Mouse (Mus musculus) gastrocnemius, postnatal 14 days (tissue): ENCODE measurements at regions not wholly inside any gene's neighbourhood (a gene's known extent, or its start where the extent isn't known, plus 50 kb on each side); places are given as distances from the start of the nearest gene placed in this dataset.

Experiments used
- DNase-seq: peaks from one replicate; pipeline ENCODE4 v3.0.0; 2021; ENCODE audit warnings: mixed read lengths
- intact Hi-C: fragments of 180-260 bp; cut with DNase I; formaldehyde crosslinking; loops from one replicate; pipeline ENCODE4 v1.15.1; 2025; ENCODE audit warnings: low total_unique reads

DNA sequence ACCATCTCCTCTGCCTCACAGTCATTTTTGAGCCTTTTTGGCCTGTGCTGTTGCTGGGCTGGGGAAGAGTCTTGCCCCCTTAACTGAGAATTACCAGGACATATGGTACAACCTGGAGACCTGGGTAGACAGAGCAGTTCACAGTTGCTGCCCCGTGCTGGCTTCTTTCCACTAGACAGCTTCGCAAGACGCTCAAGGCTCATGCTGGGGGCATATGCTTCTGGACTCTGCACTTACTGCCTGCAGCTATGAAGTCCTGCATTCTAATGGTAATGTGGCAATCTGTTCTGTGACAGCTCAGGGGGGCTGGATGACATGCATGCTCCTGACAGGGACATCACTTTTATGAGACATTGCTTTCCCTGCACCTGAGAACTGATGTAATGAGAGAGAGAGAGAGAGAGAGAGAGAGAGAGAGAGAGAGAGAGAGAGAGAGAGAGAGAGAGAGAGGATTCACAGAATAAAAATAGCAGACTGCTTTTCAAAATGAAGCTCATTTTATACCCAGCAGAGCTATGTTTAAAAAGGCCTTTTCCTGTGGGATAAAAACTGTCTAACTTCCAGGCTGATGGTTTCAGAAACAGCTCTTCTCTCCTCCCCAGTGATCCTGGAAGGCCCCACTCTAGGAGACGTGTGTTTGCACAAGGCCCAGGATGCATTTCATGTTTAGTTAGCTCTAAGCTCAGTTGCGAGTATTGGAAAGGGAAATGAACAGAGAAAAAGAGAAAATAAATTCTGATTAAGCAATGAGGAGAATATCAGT lies 405.5 kb downstream of the Sox11 start:
- no peak for DNase-seq
- intact Hi-C loops = no loop called here

DNA sequence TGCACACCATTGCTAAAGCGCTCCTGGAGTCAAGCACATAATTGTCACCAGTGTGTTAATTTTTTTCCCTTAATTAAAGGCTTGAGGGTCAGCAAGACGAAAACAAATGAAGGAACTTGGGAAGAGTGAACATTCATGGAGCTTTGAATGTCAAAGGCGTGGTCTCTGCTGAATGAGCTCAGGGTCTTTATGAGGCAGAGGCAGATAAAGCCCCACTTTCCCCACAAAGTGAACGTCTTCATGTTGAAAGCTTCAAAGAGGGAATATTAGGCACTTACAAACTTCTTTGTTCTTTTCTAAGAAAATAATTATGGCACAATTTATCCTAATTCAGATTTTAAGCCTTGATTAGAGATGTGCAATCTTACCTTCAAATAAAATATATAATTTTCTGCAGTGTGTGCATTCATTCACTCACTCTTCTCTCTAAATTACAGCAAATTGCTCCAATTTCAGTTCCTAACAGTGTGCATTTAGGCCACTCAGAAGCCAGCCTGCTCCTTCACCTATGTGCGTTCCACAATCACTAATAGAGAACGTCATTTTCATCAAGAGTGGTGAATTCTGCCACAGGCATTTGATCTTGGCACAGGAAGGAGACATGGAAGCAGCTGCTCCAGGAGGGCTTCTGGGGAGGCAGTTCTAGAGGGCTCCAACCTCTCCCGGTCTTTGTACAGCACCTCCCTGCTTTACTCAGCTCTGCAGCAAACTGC lies 412.1 kb downstream of the Sox11 start:
- intact Hi-C loops = no loop called here
- DNase-seq = no peak

DNA sequence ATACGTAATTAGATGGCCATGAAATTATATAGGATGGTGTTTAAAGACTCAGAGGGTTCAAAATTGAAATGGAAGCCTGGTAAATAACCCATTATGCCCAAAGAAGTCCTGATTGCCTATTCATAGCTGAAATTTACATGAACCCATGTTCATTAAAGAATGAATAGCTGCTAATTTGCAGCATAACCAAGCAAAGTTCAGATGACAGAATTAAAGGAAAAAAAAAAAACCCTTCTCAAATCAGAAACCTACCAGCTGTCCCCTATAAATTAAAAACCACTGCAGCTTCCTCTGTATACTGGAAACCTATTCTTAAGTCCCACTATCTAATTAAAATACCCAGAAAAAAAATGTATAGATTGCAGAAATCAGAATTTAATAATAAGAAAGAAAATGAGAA lies 436.2 kb downstream of the Sox11 start:
- no peak for DNase-seq
- intact Hi-C loops = no loop called here

- intact Hi-C loops = no loop called here
- no peak for DNase-seq
These were observed 434.9 kb downstream of the Cmpk2 start for GRCm38 (mm10) chr12:26903894-26904272.

- intact Hi-C loops = no loop called here
- peak; percentile 9 for DNase-seq
These were observed 434.3 kb downstream of the Cmpk2 start for GRCm38 (mm10) chr12:26903073-26903893.

DNA sequence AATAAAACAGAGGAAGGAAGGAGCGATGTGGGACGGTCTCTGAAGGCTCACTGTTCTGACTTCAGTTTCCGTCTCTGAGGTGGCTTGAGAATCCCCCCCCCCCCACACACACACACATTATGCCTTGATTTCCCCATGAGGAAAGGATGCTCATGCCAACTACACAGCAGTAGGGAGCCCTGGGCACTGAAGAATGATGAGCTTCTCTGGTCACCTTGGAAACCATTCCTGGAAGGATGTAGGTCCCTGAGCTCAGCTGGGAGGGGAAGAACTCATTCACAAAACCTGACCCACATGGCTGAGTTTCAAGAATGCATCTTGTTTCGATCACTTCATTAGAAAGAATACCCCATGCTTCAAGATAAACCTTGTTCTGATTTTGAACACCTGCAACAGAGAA lies 422.2 kb downstream of the Cmpk2 start:
- intact Hi-C loops = no loop called here
- no peak for DNase-seq

GRCm38 (mm10) chr12:26886635-26887014 lies 417.6 kb downstream of the Cmpk2 start:
- DNase-seq = no peak
- intact Hi-C loops = no loop called here

GRCm38 (mm10) chr12:26885831-26886634 lies 417.0 kb downstream of the Cmpk2 start:
- intact Hi-C loops = no loop called here
- DNase-seq = peak; percentile 79

DNA sequence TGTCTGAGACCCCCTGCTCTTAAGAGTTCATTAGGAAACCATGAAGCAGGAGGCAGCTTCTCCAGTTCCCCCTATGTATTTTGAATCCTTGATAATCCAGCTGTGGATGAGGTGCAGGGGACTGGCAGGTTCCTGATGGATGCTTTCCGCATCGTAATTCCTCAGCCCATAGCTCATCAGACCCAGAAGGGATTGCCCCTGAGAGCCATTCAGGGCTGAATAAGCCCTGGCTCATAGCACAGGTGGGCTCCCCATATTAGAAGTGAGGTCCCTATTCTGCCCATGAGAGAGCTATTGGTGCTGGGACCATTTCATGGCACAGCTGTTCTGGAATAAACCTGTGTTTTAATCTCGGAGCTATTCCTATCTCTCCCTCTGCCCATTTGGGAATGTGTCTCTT lies 416.1 kb downstream of the Cmpk2 start:
- no peak for DNase-seq
- intact Hi-C loops = no loop called here

DNA sequence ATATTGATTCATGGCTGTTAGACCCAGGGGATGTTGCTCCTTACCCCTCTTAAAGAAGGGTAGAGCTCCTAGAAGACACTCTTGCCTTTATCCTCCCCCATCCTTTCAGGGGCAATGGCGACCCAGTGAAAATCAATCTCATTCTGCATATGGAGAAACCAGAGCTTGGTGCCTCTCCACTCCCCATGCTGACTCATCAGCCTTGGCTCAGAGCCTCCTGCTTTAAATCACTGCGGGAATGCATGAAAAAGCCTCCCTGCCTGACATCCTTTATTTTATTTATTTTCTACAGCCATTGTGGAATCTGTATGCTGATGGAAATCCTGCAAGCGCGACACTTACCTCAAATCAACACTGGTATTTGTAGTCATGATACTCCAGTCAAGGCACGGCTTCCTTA lies 415.2 kb downstream of the Cmpk2 start:
- intact Hi-C loops = no loop called here
- DNase-seq = no peak

DNA sequence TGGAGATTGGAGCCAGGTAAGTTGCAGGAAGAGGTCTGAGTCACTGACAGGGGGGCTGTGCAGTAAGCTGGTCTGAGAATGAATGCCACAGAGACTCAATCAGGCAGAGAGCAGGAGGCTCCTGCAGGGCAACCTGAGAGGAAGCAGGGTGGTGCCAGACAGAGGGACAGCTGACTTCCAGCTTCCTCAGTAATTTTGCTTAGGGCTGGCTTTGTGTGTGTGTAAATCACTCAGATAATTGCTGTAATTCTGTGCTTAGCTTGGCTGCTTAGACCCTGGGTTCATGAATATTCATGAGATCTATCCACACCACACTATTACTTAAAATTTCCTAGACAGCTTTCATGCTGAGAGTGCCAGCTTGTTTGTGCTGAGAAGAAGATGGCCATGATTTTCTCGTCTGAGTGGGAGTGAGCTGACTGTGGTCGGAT lies 408.7 kb downstream of the Cmpk2 start:
- no peak for DNase-seq
- intact Hi-C loops = no loop called here

DNA sequence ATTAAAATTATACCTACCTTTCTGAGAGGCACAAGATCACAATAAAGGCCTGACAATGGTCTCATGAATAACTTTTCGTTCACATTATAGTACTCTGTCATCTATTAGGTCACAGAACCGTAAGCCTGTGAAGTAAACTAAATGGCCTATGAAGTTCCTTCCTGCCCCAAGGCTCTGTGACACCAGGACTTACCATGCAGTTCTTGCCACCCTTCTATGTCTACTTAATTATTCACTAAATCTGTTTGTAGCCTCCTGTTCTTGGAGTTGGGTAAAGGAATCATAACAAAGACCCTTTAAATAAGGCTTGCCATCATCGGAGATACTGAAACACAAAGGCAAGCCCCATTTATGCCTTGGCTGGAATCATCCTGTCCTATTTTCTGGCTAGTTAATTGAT lies 408.3 kb downstream of the Cmpk2 start:
- DNase-seq = no peak
- intact Hi-C loops = no loop called here

DNA sequence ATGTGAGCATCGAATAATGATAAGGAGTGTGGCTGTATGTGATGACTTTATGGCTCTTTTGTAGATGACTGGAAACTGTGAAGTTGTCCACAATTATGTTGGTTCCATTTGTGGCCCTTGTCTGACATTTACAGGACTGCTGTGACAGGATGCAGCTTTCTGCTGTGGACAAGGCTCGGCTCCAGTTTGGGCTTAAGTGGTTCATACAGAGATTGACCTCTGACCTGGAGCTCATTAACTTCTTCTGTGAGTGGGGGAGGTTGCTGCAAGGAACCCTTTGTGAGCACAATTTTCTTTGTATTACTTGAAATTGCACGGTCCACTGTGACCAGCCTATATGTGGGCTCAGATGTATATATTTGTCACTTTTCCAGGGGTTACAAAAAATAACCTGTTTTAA lies 403.5 kb downstream of the Cmpk2 start:
- DNase-seq = no peak
- intact Hi-C loops = no loop called here

DNA sequence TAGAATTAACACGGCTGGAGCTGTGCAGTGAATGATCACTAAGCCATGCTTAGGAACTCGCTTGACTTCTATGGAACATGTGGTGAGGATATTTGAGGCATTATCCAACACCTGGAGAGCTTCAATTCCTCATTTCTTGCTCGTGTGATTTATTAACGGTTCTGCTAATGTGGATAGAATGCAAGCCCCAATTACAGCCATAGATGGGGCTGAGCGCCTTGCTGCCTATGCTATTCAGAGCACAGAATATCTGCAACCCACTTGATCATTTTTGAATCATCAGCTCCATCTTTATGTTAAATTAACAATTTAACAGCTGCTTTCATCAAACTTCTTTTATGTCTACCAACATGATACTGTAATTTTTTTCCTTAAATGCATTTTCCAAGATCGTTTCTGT lies 398.7 kb downstream of the Cmpk2 start:
- no peak for DNase-seq
- intact Hi-C loops = no loop called here

GRCm38 (mm10) chr12:26855091-26855516 lies 386.1 kb downstream of the Cmpk2 start:
- intact Hi-C loops = no loop called here
- peak; percentile 12 for DNase-seq

- intact Hi-C loops = no loop called here
- no peak for DNase-seq
These were observed 375.9 kb downstream of the Cmpk2 start for GRCm38 (mm10) chr12:26844917-26845316.

DNA sequence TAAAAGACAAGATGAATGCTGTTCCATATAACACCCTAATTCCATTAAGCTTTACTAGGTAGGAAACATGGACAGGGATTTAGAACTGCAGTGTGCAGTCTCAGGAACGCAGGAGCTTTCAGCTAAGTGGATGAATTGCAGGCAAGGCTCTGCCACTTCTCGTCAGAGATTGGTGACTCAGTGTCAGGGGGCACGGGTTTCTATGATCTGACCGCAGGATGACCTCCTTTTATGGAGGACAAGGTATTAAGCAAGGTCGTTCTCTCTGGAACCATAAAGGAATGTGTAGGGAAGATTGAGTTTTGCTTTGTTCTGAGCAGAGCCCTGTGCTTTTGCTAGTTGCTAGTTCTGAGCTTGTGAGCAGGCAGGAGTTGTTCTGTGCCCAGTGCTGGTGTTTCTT lies 373.7 kb downstream of the Cmpk2 start:
- intact Hi-C loops = no loop called here
- no peak for DNase-seq

DNA sequence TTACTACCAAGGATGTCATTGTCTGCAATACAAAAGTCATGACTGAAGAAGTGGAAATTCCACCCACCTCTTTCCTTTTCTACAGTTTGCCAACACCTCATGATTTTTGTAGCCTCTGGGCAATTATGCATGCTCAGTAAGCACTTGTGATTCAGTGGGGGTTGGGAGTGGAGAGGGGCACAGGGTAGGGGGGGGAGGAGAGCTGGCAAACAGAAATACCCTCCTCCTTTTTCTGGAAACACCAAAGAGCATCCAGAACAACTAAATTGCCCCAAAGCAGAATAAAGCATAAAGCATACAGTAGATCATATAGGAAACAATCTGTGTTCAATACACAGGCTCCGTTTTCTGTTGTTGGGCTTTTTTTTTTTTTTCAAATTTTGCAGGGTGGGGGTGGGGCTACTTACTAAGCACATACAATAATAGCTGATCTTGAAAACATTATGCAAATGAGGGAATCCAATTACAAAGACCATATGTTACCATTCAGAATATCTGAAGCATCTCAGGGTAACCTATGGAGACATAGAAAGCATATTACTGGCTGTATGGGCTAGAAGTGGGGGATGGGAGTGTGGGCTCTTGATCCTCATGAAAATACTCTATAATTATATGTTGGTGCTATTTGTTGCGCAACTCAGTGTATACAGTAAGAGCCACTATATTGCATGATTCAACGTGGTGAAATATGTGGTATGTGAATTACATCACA lies 352.4 kb downstream of the Cmpk2 start:
- DNase-seq = no peak

GRCm38 (mm10) chr12:26817866-26818265 lies 348.9 kb downstream of the Cmpk2 start:
- intact Hi-C loops = no loop called here
- no peak for DNase-seq

More for the DNA sequence above, 352.4 kb downstream of the Cmpk2 start:
- intact Hi-C loops = no loop called here
